Mouse (Mus musculus): ENCODE data around the gene Il18rap. TPM values are rescaled to one million over a fixed set of nuclear protein-coding genes. Genes with fewer than 3 reads are reported as not detected.

Il18rap gene
- polyA plus RNA-seq, 1 experiment from 2014 or later = 0.18 TPM

- H3K27ac ChIP-seq = no peak overlapping the region
- no peaks in the 10 kb centered on the region for H3K36me3 ChIP-seq (ENCODE audit: insufficient read depth, low read length)
- H3K4me1 ChIP-seq (replicated peaks; ENCODE audit: insufficient read depth, low read length) = no peaks in the 10 kb centered on the region
- 88% methylated on average over 4 of the region's 4 CpGs for WGBS
- H3K27me3 ChIP-seq (ENCODE audit: insufficient read depth, low read length) = no peaks in the 10 kb centered on the region
- ATAC-seq (replicated peaks; ENCODE audit: low FRiP score, low read depth) (no peak), DNase-seq (ENCODE audit: low spot score) (no peak)
- H3K9ac ChIP-seq (ENCODE audit: low read depth, low read length) = no peak overlapping the region
- H3K9me3 ChIP-seq (replicated peaks; ENCODE audit: low read length) = no peaks in the 10 kb centered on the region
- no peak overlapping the region for H3K4me3 ChIP-seq (replicated peaks; ENCODE audit: low read depth, low read length)
- no peak for TF ChIP-seq CTCF (IDR thresholded peaks at IDR 0.05; ENCODE audit: low read depth)
- H3K4me2 ChIP-seq (ENCODE audit: low read length) = no peak overlapping the region
Observed at GRCm38 (mm10) chr1:40501126-40501525, 14.0 kb upstream of the Il18rap start.

DNA sequence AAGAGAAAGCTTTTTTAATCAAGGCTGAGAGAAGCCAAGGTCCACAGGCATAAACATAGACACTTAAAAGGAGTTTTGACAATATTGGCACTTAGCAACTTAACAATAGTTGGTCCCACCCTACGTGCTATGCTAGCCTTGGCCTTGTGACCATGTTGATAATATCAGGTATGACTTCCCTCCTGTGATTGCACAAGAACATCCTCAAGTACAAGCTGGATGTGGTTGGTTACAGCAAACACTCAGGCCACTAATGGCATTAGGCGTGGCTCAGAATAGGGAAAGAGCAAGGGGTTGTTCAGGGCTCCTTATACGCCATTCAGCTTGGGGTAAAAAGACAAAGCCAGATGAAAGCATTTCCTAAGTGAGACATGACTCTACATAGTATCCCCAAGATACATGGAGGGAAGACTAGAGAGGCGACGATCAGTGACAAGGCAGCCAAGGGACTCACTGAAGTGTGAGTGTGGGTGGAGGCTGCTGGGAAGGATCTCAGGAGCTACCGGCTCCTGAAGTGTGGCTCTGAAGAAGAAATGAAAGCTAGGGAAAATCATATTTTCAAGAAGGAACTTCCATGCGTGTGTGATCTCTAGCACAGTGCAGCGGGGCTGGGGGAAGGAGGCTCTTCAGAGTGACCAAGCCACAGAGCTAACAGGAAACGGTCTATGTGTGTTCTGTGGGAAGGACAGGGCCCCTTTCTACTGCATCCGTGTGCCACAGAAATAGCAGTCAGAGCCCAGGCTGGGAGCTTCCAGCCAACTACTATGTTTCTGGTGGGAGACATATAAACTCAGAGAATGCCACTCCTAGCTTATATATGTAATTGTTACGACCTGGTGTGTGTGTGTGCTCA lies 13.4 kb upstream of the Il18rap start:
- Histone ChIP-seq H3K9ac (ENCODE audit: low read depth, low read length) (no peak overlapping the region), H3K27me3 (ENCODE audit: insufficient read depth, low read length) (no peaks in the 10 kb centered on the region), H3K4me2 (ENCODE audit: low read length) (no peak overlapping the region), H3K4me3 (replicated peaks; ENCODE audit: low read depth, low read length) (no peak overlapping the region), H3K9me3 (replicated peaks; ENCODE audit: low read length) (no peaks in the 10 kb centered on the region), H3K4me1 (replicated peaks; ENCODE audit: insufficient read depth, low read length) (no peaks in the 10 kb centered on the region), H3K27ac (no peak overlapping the region), H3K36me3 (ENCODE audit: insufficient read depth, low read length) (no peaks in the 10 kb centered on the region)
- ATAC-seq (replicated peaks; ENCODE audit: low FRiP score, low read depth) (no peak), DNase-seq (ENCODE audit: low spot score) (no peak)
- no peak for TF ChIP-seq CTCF (IDR thresholded peaks at IDR 0.05; ENCODE audit: low read depth)
- 82% methylated on average over 11 of the region's 11 CpGs for WGBS

GRCm38 (mm10) chr1:40504548-40504947 lies 10.6 kb upstream of the Il18rap start:
- Histone ChIP-seq H3K4me1 (replicated peaks; ENCODE audit: insufficient read depth, low read length) (no peaks in the 10 kb centered on the region), H3K27ac (no peak overlapping the region), H3K9me3 (replicated peaks; ENCODE audit: low read length) (no peaks in the 10 kb centered on the region), H3K9ac (ENCODE audit: low read depth, low read length) (no peak overlapping the region), H3K36me3 (ENCODE audit: insufficient read depth, low read length) (no peaks in the 10 kb centered on the region), H3K4me2 (ENCODE audit: low read length) (no peak overlapping the region), H3K4me3 (replicated peaks; ENCODE audit: low read depth, low read length) (no peak overlapping the region), H3K27me3 (ENCODE audit: insufficient read depth, low read length) (no peaks in the 10 kb centered on the region)
- DNase-seq (ENCODE audit: low spot score) (no peak), ATAC-seq (replicated peaks; ENCODE audit: low FRiP score, low read depth) (no peak)
- TF ChIP-seq CTCF (IDR thresholded peaks at IDR 0.05; ENCODE audit: low read depth) = no peak
- 53% methylated on average over 5 of the region's 5 CpGs for WGBS

GRCm38 (mm10) chr1:40516364-40516763 lies 1.2 kb downstream of the Il18rap start:
- Histone ChIP-seq H3K36me3 (ENCODE audit: insufficient read depth, low read length) (no peaks in the 10 kb centered on the region), H3K4me1 (replicated peaks; ENCODE audit: insufficient read depth, low read length) (no peaks in the 10 kb centered on the region), H3K27me3 (ENCODE audit: insufficient read depth, low read length) (no peaks in the 10 kb centered on the region), H3K27ac (no peak overlapping the region), H3K4me2 (ENCODE audit: low read length) (no peak overlapping the region), H3K4me3 (replicated peaks; ENCODE audit: low read depth, low read length) (no peak overlapping the region), H3K9me3 (replicated peaks; ENCODE audit: low read length) (no peaks in the 10 kb centered on the region), H3K9ac (ENCODE audit: low read depth, low read length) (no peak overlapping the region)
- ATAC-seq (replicated peaks; ENCODE audit: low FRiP score, low read depth) (no peak), DNase-seq (ENCODE audit: low spot score) (no peak)
- 93% methylated on average over 6 of the region's 6 CpGs for WGBS
- TF ChIP-seq CTCF (IDR thresholded peaks at IDR 0.05; ENCODE audit: low read depth) = no peak

GRCm38 (mm10) chr1:40522918-40523317 lies 7.8 kb downstream of the Il18rap start:
- Histone ChIP-seq H3K9ac (ENCODE audit: low read depth, low read length) (no peak overlapping the region), H3K4me2 (ENCODE audit: low read length) (no peak overlapping the region), H3K27ac (no peak overlapping the region), H3K9me3 (replicated peaks; ENCODE audit: low read length) (no peaks in the 10 kb centered on the region), H3K36me3 (ENCODE audit: insufficient read depth, low read length) (no peaks in the 10 kb centered on the region), H3K4me1 (replicated peaks; ENCODE audit: insufficient read depth, low read length) (no peaks in the 10 kb centered on the region), H3K27me3 (ENCODE audit: insufficient read depth, low read length) (no peaks in the 10 kb centered on the region), H3K4me3 (replicated peaks; ENCODE audit: low read depth, low read length) (no peak overlapping the region)
- DNase-seq (ENCODE audit: low spot score) = no peak
- WGBS = 84% methylated on average over 7 of the region's 7 CpGs
- TF ChIP-seq CTCF (IDR thresholded peaks at IDR 0.05; ENCODE audit: low read depth) = no peak
- ATAC-seq (replicated peaks; ENCODE audit: low FRiP score, low read depth) = no peak

- DNase-seq (ENCODE audit: low spot score) = no peak
- Histone ChIP-seq H3K27me3 (ENCODE audit: insufficient read depth, low read length) (no peaks in the 10 kb centered on the region), H3K27ac (no peak overlapping the region), H3K9ac (ENCODE audit: low read depth, low read length) (no peak overlapping the region), H3K4me2 (ENCODE audit: low read length) (no peak overlapping the region), H3K36me3 (ENCODE audit: insufficient read depth, low read length) (no peaks in the 10 kb centered on the region), H3K9me3 (replicated peaks; ENCODE audit: low read length) (no peaks in the 10 kb centered on the region), H3K4me1 (replicated peaks; ENCODE audit: insufficient read depth, low read length) (no peaks in the 10 kb centered on the region), H3K4me3 (replicated peaks; ENCODE audit: low read depth, low read length) (no peak overlapping the region)
- ATAC-seq (replicated peaks; ENCODE audit: low FRiP score, low read depth) = no peak
- WGBS = 89% methylated on average over 5 of the region's 5 CpGs
- TF ChIP-seq CTCF (IDR thresholded peaks at IDR 0.05; ENCODE audit: low read depth) = no peak
Observed at GRCm38 (mm10) chr1:40523971-40524722, 9.0 kb downstream of the Il18rap start.
